ENCODE assay signal across 19 mouse cellular contexts in genomic region chr8:87370194-87370593, GRCm38 (mm10).
"Had no signal": no experiment of that assay in that cellular context is flagged by ENCODE, and none has a peak within 500 bp of the region (broad histone marks: within the 10 kb centered on the region; RNA-seq: fewer than 3 reads in every experiment).

No protein-coding gene starts in this region.

- H3K27me3 ChIP-seq: liver, embryonic 15.5 days; lung, embryonic 15.5 days; megakaryocyte, embryonic 14.5 days; midbrain, embryonic 13.5 days; neural tube, embryonic 13.5 days; stomach, embryonic 15.5 days had no signal

- H3K4me1 ChIP-seq: liver, embryonic 15.5 days; lung, embryonic 15.5 days; megakaryocyte, embryonic 14.5 days; stomach, embryonic 15.5 days had no signal

- DNase-seq: liver, postnatal 0 days; lung, adult 2 months; lung, postnatal 14 days; lung, postnatal 36 days; right cerebral cortex, postnatal 14 days; thymus, adult 2 months; thymus, postnatal 25 days; thymus, postnatal 4 days had no signal

- ATAC-seq: liver, postnatal 0 days; lung, postnatal 0 days; midbrain, embryonic 13.5 days; midbrain, embryonic 16.5 days had no signal

- H3K9ac ChIP-seq: liver, embryonic 15.5 days; liver, postnatal 0 days; lung, embryonic 15.5 days; midbrain, embryonic 13.5 days; neural tube, embryonic 13.5 days; stomach, embryonic 15.5 days had no signal

- H3K36me3 ChIP-seq: liver, embryonic 15.5 days; lung, embryonic 15.5 days; midbrain, embryonic 13.5 days; neural tube, embryonic 13.5 days; stomach, embryonic 15.5 days had no signal

- H3K27ac ChIP-seq: liver, embryonic 15.5 days; lung, embryonic 15.5 days; macrophage; midbrain, embryonic 13.5 days; neural tube, embryonic 13.5 days; stomach, embryonic 15.5 days; stomach, postnatal 0 days had no signal

- H3K9me3 ChIP-seq: liver, embryonic 15.5 days; lung, embryonic 15.5 days; midbrain, embryonic 13.5 days; neural tube, embryonic 13.5 days; stomach, embryonic 15.5 days had no signal

- H3K4me3 ChIP-seq: liver, embryonic 15.5 days; lung, embryonic 15.5 days; megakaryocyte, embryonic 14.5 days; midbrain, embryonic 13.5 days; neural tube, embryonic 13.5 days; stomach, embryonic 15.5 days had no signal

- H3K4me2 ChIP-seq: liver, embryonic 15.5 days; lung, embryonic 15.5 days; midbrain, embryonic 11.5 days; midbrain, embryonic 13.5 days; neural tube, embryonic 13.5 days; stomach, embryonic 15.5 days had no signal
